Mouse (Mus musculus): ENCODE data around the gene Lrrc8b.

DNA sequence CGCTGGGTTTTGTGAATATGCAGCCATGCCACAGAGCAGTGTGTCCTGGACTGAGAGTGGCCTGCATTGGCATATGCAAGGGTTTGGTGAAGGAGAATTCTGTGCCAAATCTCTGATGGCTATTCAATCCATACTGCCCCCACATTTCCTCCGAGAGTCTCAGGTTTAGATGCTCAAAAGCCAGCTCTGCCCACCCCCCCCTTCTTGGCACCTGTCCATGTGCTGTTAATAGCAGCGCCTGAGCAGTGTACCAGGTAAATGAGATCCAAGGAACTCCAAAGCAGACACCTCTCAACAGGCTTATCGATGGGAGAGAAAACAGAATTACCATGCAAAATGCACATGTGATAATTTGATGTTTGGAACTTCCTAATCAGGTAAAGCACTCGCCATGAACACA lies 74.6 kb downstream of the Lrrc8b start:
- TF ChIP-seq POLR2A (IDR thresholded peaks at IDR 0.05; ENCODE audit: borderline replicate concordance, insufficient read depth, low read length) = no peak
- no peak for TF ChIP-seq CTCF (IDR thresholded peaks at IDR 0.05; ENCODE audit: borderline replicate concordance, insufficient read depth, low read depth, low read length)
